Mouse (Mus musculus): ENCODE measurements at regions not wholly inside any gene's neighbourhood (a gene's known extent, or its start where the extent isn't known, plus 50 kb on each side); places are given as distances from the start of the nearest gene placed in this dataset.

DNA sequence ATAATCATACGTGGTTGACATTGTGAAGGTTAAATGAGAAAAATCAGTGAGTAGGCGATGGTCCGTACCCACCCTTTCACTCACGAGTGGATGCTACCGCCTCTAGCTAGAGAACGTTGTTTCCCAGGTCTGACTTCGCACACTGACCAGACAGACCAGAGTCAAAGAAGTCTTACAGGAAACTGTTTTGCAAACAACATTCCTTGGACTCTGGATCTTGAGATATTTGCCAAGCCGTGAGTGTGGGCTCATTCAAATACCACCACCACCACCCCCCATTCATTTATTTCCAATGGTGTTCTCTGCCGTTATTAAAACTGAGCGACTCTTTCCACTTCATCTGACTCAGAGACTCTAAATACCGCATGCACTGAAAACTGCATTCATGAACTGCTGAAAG, 234.2 kb downstream of the Lmo4 start:
- no peak for TF ChIP-seq CTCF (conservative IDR thresholded peaks at IDR 0.05; ENCODE audit: insufficient read depth, insufficient read length, low read depth, low read length)
- no peak for TF ChIP-seq POLR2A (IDR thresholded peaks at IDR 0.05; ENCODE audit: low read depth, low read length)

Data from kidney, adult 2 months (tissue).